Mouse (Mus musculus) mature B cell (primary cell): ENCODE data around the gene Aldh3b1.
"Not testable (repeated sequence)": the region's sequence is repeated elsewhere in the genome, so short reads cannot be mapped to it uniquely, and the experiment has no call there.

Experiments
- in situ Hi-C: fragments of 300-500 bp; cut with MboI; formaldehyde crosslinking; loops from 2 replicates; pipeline ENCODE4 v1.14.3; 2019

Aldh3b1 gene

DNA sequence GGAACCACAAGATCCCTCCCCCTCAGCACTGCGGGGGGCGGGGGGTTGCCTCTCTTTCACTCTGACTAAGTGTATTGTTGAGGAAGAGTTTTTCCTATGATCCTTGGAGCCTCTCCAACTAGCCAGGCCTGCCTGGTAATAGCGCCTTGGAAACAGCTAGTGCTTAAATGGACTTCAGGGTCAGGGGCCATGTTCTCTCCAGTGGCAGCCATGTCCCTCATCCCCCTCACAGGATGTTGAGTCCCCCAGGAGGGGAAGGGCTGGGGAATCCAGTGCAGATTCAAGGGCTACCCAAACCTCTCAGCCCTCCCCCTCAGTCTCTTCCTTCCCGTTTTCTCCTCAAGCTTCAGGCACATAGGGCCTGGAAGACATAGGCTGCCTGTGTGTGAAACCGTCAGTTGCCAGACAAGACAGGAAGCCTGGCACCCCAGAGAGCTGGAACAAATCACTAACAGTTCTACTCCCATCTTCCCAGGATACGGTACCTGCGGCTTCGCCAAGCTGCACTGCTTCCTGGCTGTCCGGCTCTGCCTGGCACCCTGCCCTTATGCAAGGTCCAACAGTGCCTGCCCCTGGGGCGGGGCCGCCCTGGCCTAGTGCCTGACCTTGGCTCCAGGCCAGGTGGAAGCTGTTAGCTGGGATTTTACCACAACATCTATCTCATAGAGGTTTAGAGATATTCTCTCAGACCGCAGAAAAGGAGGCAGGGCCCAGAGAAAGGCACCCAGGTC is at the start of gene Aldh3b1:
Aldh3b1 (minus strand) TSS at position 598 of the 731 bp plus-strand sequence.
- in situ Hi-C loops, result no loop called here

DNA sequence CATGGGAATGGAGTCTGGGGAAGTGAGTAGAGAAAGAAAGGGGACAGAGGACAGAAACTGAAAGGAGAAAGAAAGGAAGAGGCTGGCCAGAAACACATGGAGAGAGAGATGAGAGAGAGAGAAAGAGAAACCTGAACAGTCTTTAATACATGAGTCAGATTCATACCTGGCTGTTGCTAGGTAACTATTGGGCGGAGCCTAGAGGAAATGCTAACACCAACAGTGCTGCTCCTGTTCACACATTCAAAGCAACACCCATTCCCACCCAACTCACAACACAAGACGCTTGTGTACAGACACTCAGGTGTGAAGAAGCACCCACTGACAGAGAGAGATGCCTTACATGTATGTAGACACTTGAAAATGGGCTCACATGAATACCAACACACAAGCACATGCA is 46.3 kb upstream of the Aldh3b1 start:
- in situ Hi-C loops, result no loop called here

DNA sequence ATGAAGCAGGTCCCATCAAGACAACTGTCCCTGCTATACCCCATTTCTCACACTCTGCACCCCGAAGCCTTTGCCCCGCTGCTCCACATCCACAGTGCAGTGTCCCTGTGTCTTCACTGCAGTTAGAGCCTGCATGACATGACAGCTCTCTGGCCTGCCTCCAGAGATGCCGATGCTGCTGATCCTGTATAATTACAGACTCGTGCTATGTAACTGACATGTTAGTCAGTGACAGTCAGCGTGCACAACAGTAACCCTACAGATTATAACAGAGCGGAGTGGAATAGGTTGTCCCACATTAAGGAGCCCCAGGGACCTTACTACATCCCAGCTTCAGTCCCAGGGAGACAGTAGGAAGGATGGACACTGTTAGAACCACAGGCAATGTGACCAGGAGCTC is 45.0 kb upstream of the Aldh3b1 start:
- in situ Hi-C loops, result not testable (repeated sequence)

DNA sequence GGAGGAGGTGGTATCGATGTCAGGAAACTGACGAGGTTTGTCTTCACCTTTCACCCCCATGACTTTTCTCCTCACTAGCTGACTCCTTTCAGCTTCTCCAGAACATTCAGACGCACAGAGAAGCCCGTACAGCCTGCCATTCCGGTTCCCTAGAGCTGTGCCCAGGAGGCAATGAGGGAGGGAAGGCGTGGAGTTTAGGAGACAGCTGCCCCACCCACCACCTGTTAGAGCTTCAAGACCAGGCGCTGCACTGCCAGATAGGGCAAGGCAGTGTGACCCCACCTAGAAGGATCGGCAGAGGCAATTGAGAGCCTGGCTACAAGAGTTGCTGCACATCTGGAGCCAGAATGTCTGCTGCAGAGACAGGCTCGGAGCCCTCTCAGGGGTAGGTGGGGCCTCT is 42.6 kb upstream of the Aldh3b1 start, which contains the start of gene Aldh3b2:
Aldh3b2 (plus strand) TSS at position 100 of the 400 bp plus-strand sequence.
- in situ Hi-C loops, result no loop called here

DNA sequence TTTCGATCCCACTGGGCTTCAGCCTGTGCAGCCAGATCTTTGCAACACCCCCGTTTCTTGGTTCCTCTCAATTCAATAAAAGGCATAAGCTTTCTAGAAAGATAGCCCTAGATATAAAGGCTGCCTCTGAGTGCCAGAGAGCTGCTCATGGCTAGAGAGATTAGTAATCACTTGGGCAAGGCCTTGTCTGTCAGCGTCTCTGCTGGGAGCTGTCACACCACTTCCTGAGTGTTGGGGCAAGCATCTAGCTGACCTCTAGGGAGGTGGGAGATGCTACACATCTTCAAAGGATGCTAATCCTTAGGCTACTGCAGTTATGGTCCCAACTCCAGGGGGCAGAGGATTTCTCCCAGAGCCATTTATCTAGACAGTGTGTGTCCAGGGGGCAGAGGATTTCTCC is 37.6 kb upstream of the Aldh3b1 start:
- in situ Hi-C loops, result no loop called here

DNA sequence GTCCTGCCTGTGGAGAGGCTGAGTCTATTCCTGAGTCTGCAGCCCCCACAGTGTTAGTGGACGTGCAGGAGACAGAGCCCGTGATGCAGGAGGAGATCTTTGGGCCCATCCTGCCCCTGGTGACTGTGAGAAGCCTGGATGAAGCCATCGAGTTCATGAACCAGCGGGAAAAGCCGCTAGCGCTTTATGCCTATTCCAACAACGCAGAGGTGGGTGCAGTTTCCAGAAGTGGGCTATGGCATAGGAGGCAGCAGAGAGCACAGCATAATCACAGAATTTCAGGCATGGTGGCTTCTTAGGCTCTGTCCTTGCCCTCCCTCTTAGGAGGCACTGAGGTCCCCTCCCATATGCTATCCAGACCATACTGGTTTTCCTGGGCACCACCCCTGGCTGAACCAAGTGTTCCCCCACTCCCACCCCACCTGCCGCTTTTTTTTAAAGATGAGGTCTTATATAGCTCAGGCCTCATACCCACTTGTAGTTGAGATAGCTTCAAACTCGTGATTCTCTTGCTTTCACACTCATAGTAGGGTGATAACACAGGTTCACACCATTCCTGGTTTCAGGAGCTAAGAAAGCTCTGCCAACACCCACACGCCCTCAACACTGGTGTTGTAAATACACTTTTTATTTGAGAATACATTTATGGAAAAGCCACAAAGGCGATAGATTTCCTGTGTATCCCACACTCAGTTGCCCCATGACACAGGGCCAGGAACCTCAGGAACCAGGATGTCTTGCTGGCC is 36.9 kb upstream of the Aldh3b1 start:
- in situ Hi-C loops, result no loop called here

DNA sequence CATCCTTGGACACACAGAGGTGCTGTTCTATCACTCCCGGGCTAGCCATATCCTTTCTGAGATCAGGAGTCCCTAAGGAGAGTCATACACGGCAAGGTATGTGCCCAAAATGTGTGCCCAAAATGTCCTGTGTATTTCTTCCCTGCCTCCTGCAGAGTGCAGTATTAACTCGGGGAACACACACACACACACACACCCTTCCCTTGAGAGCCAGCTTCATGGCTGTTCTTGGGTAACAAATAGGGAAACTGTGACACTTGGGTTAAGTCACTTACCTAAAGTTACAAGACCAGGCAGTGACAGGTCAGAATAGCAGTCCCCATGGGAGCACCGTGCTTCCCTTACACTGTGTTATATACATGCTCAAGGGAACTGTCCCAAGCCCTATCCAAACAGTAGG is 34.4 kb upstream of the Aldh3b1 start:
- in situ Hi-C loops, result no loop called here

DNA sequence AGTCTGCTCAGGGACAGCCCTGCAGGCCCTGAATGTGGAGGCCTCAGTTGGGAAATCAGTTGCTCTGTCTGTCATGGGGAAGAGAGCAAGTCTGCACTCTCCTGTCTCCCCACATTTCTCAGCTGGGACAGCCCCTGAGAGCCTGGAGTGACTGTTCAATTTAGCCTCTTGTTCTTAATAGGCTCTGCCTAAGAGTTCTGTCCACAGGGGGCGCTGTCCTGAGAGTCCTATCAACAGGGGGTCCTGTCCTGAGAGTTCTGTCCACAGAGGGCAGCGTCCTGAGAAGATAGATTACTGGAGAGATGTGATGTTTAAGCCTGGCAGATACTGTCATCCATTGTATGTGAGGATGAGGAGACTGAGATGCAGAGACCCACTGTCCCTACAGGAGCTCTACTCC is 32.9 kb upstream of the Aldh3b1 start:
- in situ Hi-C loops, result no loop called here

DNA sequence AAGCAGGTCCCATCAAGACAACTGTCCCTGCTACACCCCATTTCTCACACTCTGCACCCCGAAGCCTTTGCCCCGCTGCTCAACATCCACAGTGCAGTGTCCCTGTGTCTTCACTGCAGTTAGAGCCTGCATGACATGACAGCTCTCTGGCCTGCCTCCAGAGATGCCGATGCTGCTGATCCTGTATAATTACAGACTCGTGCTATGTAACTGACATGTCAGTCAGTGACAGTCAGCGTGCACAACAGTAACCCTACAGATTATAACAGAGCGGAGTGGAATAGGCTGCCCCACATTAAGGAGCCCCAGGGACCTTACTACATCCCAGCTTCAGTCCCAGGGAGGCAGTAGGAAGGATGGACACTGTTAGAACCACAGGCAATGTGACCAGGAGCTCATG is 32.2 kb upstream of the Aldh3b1 start:
- in situ Hi-C loops, result not testable (repeated sequence)

DNA sequence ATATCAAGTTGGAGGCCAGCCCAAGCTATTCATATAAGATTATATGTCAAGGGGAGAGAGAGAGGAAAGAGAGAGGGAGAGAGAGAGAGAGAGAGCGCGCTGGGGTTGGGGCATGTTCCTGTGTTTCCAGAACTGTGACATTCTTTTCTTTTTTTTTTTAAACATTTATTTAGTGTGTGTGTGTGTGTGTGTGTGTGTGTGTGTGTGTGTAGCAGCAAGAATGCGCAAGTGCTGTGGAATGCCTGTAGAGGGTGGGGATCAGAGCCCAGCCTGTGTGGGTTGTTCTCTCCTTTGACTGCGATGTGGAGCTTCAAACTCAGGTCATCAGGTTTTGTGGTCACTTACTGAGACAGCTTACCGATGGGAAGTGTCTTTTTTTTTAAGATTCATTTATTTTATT is 30.6 kb upstream of the Aldh3b1 start:
- in situ Hi-C loops, result no loop called here

DNA sequence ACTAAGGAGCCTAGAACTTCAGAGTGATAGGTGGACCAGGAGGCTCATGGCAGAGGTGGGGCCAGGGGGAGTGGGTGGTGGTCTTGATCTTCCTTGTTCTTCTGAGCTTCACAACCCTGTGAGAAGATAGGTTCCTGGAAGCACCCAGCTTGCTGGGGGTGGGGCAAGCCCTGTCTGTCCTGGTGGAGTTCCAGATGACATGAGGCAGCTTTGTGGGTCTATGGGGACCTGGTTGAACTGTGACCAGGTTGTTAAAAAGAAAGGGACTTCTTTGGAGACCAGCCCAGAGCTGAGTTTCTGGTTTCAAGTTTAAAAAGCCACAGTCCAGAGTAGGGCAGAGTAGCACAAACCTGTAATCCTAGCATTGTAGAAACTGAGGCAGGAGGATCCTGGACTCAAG is 29.4 kb upstream of the Aldh3b1 start:
- in situ Hi-C loops, result no loop called here

DNA sequence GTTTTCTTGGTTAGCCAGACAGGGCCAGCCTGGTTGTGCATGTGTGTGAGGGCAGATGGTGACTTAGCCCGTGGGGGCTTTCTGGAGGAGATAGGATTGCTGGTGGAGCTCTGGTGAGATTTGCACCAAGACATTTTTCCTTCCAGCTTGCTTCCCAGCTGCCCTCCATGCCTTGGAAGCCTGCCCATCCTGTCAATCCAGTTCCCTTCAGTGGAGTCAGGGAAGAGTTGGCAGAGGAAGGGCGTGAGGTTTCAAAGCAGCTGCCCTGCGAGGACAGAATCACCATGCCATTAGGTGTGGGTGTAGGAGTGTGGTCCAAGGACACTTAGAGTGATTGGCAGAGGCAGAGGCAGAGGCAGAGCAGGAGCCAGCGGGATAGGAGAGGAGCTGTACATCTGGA is 28.9 kb upstream of the Aldh3b1 start, which contains the start of gene Aldh3b3:
Aldh3b3 (plus strand) TSS at position 176 of the 400 bp plus-strand sequence.
- in situ Hi-C loops, result no loop called here

DNA sequence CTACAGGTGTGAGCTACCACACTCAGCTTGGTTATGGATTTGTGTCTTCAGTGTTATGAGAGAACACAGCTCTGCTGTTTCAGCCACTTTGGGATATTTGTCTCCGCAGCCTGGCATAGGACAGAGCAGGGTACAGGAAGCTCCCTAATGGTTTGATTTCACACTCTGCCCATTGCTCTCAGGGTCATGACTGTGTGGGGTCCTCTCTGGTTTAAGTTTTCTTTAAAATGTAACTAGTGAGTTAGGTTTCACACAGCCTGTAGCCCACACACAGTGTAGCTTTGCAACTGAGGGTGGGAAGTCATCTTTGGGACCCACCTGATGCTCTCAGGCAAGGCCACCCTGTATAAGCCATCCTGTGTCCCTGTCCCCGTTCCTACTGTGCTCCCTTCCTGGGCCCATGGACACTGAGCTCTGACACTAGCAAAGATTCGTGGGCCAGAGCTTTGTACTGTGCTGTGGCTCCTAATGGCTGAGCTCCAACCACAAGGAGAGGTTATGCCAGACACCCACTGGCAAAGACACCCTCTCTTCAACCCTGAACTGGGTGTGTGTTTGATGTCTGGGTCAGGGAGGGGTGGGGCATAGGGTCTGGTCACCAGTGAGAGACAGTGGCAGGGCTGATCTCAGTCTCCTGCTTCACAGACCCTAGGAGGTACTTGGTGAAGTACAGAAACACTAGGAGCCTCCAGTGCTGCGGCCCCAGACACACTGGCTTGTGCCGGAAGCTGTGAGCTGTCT is 27.9 kb upstream of the Aldh3b1 start:
- in situ Hi-C loops, result not testable (repeated sequence)

DNA sequence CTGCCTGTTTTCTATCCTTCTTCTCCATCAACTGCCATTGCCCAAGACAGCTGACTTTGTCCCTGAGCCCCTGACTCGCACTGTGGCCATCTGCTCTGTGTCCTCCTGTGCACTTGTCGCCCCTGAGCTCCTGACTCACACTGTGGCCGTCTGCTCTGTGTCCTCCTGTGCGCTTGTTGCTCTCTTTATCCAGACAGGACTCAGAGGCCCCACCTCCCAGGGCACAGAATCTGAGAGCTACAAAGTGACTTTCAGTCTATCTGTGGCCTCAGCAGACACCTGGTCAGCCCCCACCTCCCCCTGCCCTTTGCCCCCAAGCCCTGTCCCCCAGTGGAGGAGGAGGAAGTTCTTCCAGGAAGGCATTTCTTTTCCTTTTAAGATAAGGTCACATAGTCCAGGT is 26.2 kb upstream of the Aldh3b1 start:
- in situ Hi-C loops, result no loop called here

DNA sequence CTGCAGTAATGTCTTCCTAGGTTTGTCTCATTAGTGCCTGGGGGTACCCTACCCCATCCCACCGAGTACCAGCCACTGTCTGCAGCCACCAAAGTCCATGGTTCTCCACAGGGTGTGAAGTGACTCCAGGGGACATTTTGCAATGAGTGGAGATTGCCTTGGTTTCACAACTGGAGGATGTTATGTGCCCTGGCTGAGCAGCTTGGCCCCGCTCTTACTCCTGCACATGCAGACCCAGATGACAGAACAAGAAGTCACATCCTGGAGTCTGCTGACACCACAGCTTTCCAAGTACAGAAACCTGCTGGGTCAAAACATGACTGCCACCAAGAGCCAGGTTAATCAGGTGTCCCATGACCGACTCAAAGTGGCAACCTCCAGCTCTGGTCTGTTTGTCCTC is 25.4 kb upstream of the Aldh3b1 start:
- in situ Hi-C loops, result no loop called here

DNA sequence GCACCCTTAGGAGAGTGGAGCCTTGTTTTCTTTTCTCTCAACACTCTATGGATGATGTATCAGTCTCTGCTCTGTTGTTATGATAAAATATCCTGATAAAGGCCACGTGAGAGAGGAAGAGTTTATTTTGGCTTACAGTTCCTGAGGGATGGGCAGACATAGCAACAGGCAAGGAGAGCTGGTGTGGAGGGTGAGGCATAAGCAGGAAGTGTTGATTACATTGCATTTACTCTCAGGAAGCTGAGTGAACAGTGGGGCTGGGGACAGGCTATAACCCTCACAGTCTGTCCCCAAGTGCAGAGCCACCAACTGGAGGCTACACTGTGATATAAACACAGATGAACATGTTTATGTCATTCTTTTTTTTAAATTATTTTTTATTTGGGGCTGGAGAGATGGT is 22.5 kb upstream of the Aldh3b1 start:
- in situ Hi-C loops, result no loop called here

DNA sequence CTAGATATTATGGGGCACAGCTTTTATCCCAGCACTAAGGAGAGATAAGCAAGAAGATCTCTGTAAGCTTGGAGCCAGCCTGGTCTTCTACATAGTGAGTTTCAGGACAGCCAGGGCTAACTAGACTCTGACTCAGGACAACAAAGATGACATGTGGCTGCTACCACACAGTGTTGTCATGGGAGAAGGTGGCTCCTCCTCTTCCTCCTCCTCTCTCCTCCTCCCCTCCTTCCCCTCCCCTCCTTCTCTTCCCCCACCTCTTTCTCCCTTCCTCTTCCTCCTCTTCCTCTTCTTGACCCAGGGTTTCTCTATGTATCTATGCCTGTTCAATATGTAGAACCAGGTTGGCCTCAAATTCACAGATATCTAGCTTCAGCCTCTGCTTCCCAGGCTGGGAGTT is 21.9 kb upstream of the Aldh3b1 start:
- in situ Hi-C loops, result no loop called here

DNA sequence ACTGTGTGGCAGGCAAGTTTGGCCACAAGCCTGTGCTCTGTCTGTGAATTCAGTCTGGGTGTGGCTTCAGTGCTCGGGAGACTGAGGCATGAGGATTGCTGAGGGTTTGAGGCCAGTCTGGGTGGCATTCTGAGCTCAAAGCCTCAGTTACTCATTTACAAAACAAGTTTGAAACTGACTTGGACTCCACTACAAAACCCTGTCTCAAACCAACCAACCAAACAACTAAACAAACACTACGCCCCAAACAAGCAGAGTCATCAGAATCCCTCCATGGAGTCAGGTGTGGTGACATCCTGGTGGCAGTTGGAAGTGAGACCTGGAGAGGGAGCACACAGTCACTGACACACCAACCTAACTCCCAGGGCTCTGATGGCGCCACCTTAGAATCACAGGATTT is 20.7 kb upstream of the Aldh3b1 start:
- in situ Hi-C loops, result no loop called here

DNA sequence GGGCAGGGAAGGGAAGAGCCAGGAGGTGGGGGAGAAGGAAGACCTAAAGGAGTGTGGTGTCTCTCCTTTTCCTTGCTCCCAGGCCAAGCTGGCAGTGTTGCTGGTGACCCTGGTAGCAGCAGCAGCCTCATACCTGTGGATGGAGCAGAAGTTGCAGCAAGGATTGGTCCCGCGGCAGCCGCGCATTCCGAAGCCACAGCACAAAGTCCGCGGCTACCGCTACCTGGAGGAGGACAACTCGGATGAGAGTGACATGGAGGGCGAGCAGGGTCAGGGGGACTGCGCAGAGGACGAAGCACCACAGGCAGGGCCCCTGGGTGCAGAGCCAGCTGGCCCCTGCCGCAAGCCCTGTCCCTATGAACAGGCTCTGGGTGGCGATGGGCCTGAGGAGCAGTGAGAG is 18.9 kb upstream of the Aldh3b1 start:
- in situ Hi-C loops, result no loop called here

DNA sequence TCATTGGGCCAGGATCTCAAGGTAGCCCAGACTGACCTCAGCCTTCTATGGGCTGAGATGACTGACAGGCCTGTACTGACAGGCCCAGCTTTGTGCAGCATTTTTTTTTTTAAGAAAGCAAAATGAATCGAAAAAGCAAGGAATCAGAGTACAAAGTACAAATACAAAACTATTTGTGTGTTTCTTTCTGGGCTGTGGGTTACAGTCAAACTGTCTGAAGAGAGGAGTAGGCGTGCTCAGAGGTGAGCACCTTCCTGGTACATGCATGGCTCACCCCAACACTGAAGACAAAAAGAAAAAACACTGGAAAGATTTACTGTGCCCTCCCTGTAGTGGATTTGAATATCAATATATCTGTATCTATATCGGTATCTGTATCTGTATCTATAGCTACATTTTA is 18.2 kb upstream of the Aldh3b1 start:
- in situ Hi-C loops, result no loop called here

DNA sequence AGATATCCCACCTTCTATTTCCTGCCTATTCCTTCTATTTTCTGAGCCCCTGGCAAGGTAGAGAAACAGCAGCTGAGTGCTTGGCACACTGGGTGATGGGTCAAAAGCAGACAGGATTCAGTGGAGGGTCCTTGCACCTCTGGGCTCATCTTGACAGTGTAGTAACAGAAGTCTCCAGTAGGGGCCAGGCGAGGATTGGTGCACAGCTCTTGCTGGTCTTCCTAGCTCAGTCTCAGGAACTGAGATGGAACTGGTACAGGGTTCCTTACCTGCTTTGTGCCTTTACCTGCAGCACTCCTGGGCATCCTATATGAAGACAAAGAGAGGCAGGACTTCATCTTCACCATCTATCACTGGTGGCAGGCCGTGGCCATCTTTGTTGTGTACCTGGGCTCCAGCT is 17.1 kb upstream of the Aldh3b1 start:
- in situ Hi-C loops, result no loop called here

DNA sequence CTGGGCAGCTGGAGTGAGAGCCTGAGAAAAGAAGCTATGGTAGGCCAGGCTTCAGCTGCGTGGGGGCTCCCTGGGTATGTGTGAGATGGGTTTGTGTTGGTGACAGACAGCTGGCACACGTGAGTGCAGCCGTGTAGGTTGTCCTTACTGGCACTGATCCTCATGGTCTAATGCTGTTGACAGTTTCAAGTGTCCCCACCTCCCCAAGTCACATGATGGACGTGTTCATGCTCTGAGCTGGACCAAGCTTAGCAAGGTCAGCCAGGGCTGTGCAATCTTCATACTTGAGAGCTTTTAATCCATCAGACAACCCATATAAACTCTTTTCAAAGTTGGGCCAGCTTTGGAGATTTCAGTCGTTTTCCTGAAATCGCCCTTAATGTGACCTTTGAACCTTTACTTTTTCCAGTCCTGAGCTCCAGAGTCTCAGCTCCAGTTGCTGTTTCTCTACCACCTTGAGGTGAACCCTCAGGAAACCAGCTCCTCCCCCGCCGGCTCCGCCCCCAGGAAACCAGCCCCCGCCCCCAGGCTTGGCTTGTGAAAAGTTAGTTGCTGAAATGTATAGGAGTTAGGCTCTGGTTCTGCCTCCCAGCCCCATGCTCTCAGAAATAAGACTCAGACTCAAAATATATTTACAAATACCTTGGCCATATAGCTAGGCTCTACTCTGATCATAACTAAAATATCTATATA is 16.4 kb upstream of the Aldh3b1 start:
- in situ Hi-C loops, result no loop called here
